Mouse (Mus musculus) WW6 (cell line): ENCODE results near the gene Esyt2.
"Not testable (repeated sequence)": the region's sequence is repeated elsewhere in the genome, so short reads cannot be mapped to it uniquely, and the experiment has no call there.

Source experiments
- DNase-seq: peaks from one replicate; pipeline ENCODE4 v3.0.0-alpha.2; 2013; ENCODE audit warnings: low read depth, low spot score

Esyt2 gene

DNA sequence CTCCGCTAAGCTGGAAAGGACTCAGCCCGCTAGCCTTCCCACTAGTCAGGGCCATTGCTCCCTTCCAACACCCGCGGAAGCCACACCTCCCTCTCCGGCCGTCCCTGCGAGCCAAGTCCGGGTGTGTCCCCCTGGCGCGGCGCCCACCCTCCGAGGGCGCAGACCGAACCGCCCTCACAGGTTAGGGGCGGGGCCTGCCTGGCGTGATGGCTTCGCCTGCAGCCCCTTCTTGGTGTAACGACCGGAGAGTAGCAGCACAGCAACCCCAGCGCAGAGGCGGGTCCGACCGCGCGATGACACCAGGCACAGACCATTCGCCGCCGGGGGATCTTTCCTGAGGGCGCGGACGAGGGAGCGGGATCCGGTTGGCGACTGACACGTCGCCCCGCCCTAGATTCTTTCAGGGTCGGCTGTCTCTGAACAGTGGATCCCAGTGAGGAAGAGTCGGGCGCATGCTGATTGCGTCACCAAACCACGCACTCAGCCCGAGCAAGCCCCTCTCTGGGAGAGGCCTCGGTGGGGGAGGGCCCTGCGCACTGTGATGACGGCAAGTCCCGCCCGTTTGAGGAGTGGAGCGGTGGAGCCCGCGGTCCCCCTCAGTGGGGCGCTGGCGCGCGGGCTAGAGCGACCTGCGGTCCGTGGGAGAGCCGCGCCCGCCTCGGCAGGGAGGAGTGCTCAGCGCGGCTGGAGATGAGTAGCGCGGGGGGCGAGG lies at the start of gene Esyt2:
Gene Esyt2, plus strand, starts transcription at position 544 of the 712 bp plus-strand sequence.
- peak; percentile 98 for DNase-seq

GRCm38 (mm10) chr12:116231612-116232011 lies 49.4 kb upstream of the Esyt2 start:
- DNase-seq = no peak

DNA sequence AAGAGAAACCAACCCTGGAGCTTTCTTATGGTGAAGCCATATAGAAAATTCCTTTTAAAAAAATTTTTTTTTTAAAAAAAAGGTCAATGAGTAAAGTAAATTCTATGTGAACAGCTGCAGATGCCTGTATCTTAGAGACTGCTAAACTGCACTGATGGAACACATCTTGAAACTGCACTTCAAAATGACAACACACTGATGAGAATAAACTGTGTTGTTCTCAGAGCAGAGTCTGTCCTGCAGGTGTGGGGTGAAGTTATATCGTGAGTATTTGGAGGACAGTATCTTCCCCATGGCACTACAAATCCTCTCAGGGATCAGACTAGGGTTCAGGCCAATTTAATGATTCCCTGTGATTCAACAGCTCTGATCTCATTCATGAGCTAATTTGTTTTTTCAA lies 48.9 kb upstream of the Esyt2 start:
- no peak for DNase-seq

GRCm38 (mm10) chr12:116235356-116235755 lies 45.6 kb upstream of the Esyt2 start:
- DNase-seq = no peak

DNA sequence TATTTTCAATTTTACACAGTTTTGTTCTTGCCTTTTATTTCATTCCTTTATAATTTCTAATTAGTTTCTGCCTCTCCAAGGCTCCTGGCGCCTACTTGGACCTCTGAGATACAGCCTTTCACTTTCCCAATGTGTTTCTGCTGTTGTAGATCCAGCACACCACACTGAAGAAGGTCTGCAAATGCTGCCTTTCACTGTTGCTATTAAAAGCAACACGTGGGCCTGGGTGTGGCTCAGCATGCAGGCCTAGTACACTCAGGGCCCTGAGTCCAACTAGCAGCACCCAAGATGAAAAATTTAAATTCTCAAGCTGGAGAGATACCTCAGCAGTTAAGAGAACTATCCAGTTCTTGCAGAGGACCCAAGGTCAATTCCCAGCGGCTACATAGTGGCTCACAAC lies 44.3 kb upstream of the Esyt2 start:
- no peak for DNase-seq

GRCm38 (mm10) chr12:116238370-116238769 lies 42.6 kb upstream of the Esyt2 start:
- no peak for DNase-seq

DNA sequence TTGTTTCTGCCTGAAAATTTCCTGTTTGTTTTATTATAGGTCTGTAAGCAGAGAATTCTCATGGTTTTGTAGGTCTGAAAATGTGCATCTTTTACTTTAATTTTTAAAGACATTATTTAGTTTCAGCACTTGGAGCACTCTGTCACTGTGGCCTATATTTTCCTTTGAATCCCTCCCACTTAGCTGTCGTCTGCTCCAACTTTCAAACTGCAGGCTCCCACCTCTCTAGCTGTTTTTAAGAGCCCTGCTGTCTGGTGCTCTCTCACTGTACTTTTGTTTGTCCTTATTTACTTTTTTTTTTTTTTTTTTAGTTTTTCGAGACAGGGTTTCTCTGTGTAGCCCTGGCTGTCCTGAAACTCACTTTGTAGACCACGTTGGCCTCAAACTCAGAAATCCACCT lies 42.2 kb upstream of the Esyt2 start:
- no peak for DNase-seq

GRCm38 (mm10) chr12:116244601-116245000 lies 36.4 kb upstream of the Esyt2 start:
- DNase-seq = no peak

DNA sequence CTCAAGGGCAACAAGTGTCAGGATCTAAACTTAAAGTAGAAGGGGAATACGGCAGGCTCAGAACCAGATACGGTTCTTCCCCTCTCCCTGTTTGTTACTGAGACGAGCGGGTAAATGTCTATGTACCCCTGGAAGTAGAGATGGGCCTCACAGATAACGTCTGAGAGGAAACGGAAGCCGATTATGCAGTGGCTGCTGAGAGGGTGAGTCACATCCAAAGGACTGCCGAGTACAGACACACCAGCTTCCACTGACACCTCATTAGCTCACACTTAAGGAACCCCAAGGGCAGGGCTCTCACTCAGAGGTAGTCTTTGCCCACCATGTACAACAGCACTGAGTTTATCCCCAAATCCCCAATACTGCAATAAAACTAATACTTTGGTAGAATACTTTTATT lies 26.3 kb upstream of the Esyt2 start:
- no peak for DNase-seq

DNA sequence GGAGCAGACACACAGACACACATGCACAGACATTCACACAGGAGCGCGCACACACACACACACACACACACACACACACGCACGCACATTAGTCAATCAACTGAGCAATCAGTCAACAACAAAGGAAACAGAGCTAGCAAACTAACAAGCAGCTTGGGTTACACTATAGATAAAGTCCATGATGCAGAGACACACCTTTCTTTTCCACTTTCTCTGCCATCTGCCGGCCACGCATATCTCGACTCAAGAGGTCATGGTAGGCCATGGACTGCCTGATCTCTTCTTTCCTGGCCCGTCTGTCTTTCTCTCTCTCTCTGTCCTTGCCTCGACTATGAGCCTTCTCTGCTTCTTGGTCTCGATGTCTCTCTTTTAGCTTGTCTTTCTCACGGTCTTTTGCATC lies 25.4 kb upstream of the Esyt2 start:
- DNase-seq = no peak

GRCm38 (mm10) chr12:116258321-116258720 lies 22.7 kb upstream of the Esyt2 start:
- DNase-seq = no peak

DNA sequence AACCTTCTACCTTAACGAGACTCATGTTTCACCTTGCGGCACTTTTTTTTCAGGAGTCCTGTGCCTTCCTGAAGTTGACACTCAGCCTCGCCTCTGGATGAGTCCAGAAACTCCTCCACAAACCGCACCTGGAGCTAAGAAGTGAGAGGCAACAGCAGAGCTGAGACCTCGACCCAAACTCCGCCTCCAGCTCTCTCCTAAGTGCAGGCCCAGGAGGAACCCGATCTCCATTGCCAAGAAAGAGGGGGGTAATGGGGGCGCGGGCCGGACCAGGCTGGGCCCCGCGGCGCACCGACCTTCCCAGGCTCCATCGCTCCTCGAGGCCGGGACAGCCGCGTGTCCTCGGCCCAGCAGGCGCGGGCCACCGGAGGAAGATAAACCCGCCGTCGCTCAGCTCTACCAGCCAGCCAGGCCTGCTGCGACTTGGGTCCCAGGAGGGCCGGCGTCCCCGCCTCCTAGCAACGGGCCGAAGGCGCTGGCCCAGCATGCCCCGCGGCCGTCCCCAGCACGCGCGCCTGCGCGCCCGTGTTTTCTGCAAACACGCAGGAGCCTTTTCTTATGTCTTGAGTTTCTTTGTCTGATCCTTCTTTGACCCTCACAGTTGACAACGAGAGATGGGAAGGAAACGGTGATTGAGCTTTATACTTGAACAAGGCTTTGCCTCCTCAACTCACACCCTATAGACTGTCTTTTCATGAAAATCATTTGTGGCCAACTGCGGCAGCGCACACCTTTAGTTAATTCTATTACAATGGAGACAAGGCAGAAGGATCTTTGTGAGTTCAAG lies 18.2 kb upstream of the Esyt2 start, which contains the start of gene Wdr60:
Gene Wdr60, minus strand, starts transcription at position 468 of the 787 bp plus-strand sequence.
- DNase-seq = peak; percentile 66

- no peak for DNase-seq
These were observed 16.2 kb upstream of the Esyt2 start for GRCm38 (mm10) chr12:116264756-116265155.

DNA sequence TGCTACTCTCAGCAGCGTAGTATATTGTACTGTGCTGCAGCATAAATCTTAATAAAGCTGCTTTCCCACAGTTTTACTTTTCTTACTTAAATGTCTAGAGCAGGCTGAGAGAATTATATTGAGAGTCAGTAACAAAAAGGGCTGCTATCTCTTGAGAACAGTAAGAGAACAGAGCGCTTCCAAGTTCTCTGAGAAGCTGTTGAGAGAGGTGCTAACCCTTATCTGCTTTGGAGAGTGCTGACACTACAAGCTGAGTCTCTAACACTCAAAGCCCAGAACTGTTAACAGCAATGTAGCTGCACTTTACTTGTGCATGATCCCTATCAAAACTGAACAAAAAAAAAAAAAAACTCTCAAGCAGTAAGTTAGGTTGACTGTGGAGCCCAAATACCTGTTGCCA lies 15.7 kb upstream of the Esyt2 start:
- DNase-seq = no peak

GRCm38 (mm10) chr12:116269450-116269849 lies 11.5 kb upstream of the Esyt2 start:
- no peak for DNase-seq

GRCm38 (mm10) chr12:116270538-116270937 lies 10.5 kb upstream of the Esyt2 start:
- no peak for DNase-seq

DNA sequence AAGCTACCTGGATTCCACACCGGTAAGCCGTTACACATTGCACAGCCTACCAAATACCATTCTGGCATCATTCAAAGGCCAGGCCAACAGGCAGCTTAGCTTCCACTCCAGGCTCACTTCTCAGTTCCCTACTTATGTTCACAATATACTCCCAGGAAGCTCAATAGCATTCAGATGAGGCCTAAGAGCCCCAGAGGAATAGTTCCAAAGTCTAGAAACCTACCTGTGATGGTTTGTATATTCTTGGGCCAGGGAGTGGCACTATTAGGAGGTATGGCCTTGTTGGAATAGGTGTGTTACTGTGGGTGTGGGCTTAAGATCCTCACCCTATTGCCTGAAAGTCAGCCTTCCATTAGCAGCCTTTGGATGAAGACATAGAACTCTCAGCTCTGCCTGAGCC lies 9.9 kb upstream of the Esyt2 start:
- no peak for DNase-seq

GRCm38 (mm10) chr12:116273733-116274132 lies 7.3 kb upstream of the Esyt2 start:
- DNase-seq = no peak

DNA sequence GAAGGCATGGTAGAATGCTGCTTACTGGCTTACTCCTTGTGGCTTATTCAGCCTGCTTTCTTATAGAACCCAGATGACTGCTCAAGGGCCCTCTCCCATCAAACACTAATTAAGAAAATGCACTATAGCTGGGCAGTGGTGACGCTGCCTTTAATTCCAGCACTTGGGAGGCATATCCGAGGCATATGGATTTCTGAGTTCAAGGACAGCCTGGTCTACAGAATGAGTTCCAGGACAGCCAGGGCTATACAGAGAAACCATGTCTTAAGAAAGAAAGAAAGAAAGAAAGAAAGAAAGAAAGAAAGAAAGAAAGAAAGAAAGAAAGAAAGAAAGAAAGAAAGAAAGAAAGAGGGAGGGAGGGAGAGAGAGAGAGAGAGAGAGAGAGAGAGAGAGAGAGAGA lies 5.9 kb upstream of the Esyt2 start, which contains the start of gene Gm11027:
Gene Gm11027, plus strand, starts transcription at position 301 of the 400 bp plus-strand sequence.
- not testable (repeated sequence) for DNase-seq

- DNase-seq = no peak
These were observed 5.4 kb upstream of the Esyt2 start for GRCm38 (mm10) chr12:116275631-116276030.

GRCm38 (mm10) chr12:116276961-116277360 lies 4.0 kb upstream of the Esyt2 start:
- no peak for DNase-seq

DNA sequence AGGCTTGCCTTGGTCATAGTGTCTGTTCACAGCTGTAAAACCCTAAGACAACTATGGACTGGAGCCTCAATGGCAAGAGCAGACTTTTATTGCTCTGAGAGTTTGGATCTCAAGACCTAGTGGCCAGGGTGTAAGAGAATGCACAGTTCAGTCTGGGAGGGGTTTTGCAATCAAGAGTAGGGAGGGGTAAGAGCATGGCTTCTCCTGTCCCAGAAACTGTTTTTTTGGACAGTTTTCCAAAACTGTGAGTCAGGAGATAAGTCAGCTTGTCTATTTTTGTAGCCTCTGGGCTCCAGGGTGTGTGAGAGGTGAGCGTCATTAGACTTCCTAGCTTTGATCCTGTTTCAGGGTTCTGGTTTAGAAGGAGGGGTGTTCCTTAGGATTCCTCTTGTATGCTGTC lies 2.5 kb upstream of the Esyt2 start:
- no peak for DNase-seq

DNA sequence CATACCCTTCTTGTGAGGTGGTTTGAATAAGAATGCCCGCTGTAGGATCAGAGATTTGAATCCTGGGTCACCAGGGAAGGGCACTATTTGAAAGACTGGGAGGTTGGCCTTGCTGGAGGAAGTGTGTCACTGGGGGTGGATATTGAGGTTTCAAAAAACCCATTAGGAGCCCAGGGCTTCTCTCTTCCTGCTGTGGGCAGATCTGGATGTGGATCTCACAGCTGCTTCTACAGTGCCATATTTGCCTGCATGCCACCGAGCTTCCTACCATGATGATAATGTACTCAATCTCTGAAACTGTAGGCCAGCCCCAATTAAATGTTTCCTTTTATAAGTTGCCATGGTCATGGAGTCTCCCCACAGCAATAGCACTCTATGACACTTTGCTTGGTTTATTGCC lies 1.8 kb upstream of the Esyt2 start:
- DNase-seq = no peak
